Mouse (Mus musculus): ENCODE data around the gene Olfr1049. TPM values are rescaled to one million over a fixed set of nuclear protein-coding genes. Genes with fewer than 3 reads are reported as not detected.
"Not testable (repeated sequence)": the region's sequence is repeated elsewhere in the genome, so short reads cannot be mapped to it uniquely, and the experiment has no call there.

Olfr1049 gene
- not detected in 2 replicates for polyA plus RNA-seq (2015; fragmentation: Nextera tagmentation; extraction: Ambion mirVana)

DNA sequence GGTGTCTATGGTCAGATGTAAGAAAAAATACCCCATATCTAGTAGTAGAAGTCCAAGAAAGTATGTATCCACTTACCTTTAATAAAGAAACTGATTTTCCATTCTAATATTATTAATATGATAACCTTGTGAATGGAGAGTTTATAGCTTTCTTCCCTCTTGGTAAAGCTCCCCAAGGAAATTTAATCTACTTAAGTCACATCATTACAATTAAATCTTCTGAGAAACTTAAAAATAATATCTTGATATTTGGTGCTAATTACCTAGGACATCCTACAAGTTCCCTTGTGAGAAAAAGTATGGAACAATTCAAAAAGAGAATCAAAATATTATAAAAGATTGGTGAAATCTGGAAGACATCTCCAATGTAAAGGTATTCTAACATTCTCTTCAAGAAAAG, at the start of gene Olfr1049:
TSS of gene Olfr1049 (minus strand) at position 101 of the 400 bp plus-strand sequence.
- not testable (repeated sequence) for H3K27me3 ChIP-seq (replicated peaks; ENCODE audit: control insufficient read depth, insufficient read depth, low read length); H3K4me2 ChIP-seq (ENCODE audit: low read length); H3K36me3 ChIP-seq (ENCODE audit: control insufficient read depth, insufficient read depth); H3K9ac ChIP-seq (replicated peaks; ENCODE audit: low read depth, low read length); H3K9me3 ChIP-seq (ENCODE audit: control insufficient read depth, low read length); H3K4me3 ChIP-seq (replicated peaks; ENCODE audit: low read length); H3K4me1 ChIP-seq (replicated peaks; ENCODE audit: control insufficient read depth, insufficient read depth, low read length); ATAC-seq; H3K27ac ChIP-seq (ENCODE audit: low read length)

DNA sequence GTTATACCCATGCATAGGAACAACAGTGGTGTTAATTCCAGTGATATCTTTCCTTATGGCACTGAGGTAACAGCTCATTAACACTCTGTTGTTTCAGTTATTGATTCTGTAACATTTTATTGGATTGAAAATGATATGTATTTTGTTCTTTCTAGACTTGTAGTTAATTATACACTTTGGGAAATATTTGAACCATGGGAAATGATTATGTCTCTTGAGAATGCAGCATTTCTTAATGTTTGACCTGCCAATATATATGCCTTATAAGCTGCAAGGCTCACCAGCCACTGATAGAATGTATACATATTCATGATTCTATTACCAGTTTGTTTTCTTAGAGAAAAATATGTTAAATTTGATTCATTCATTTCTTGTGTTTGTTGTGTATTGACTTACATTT, 34.0 kb upstream of the Olfr1049 start, which contains the start of gene Olfr1052:
TSS of gene Olfr1052 (plus strand) at position 301 of the 400 bp plus-strand sequence.
- no peak within 1 kb of the TSS for H3K27ac ChIP-seq (ENCODE audit: low read length)
- H3K27me3 ChIP-seq (replicated peaks; ENCODE audit: control insufficient read depth, insufficient read depth, low read length): no peaks in the 10 kb centered on the region
- no peak for ATAC-seq
- no peaks in the 10 kb centered on the region for H3K4me1 ChIP-seq (replicated peaks; ENCODE audit: control insufficient read depth, insufficient read depth, low read length)
- no peaks in the 10 kb centered on the region for H3K36me3 ChIP-seq (ENCODE audit: control insufficient read depth, insufficient read depth)
- no peaks in the 10 kb centered on the region for H3K9me3 ChIP-seq (ENCODE audit: control insufficient read depth, low read length)
- no peak within 1 kb of the TSS for H3K9ac ChIP-seq (replicated peaks; ENCODE audit: low read depth, low read length)
- H3K4me3 ChIP-seq (replicated peaks; ENCODE audit: low read length): no peak within 1 kb of the TSS
- no peak within 1 kb of the TSS for H3K4me2 ChIP-seq (ENCODE audit: low read length)

GRCm38 (mm10) chr2:86278988-86279387, 20.9 kb upstream of the Olfr1049 start, which contains the start of gene Olfr1051:
Gene Olfr1051 (minus strand): TSS chr2:86279088.
- ATAC-seq; H3K9me3 ChIP-seq (ENCODE audit: control insufficient read depth, low read length); H3K4me2 ChIP-seq (ENCODE audit: low read length); H3K9ac ChIP-seq (replicated peaks; ENCODE audit: low read depth, low read length); H3K27ac ChIP-seq (ENCODE audit: low read length); H3K27me3 ChIP-seq (replicated peaks; ENCODE audit: control insufficient read depth, insufficient read depth, low read length); H3K4me3 ChIP-seq (replicated peaks; ENCODE audit: low read length); H3K4me1 ChIP-seq (replicated peaks; ENCODE audit: control insufficient read depth, insufficient read depth, low read length); H3K36me3 ChIP-seq (ENCODE audit: control insufficient read depth, insufficient read depth): not testable (repeated sequence)

- no peak for ATAC-seq
- Histone ChIP-seq H3K9me3 (ENCODE audit: control insufficient read depth, low read length) (no peaks in the 10 kb centered on the region), H3K4me1 (replicated peaks; ENCODE audit: control insufficient read depth, insufficient read depth, low read length) (no peaks in the 10 kb centered on the region)
Observed at GRCm38 (mm10) chr2:86240189-86240588, 17.9 kb downstream of the Olfr1049 start, which contains the start of gene Olfr1048. Gene Olfr1048 (minus strand): TSS chr2:86240289.

GRCm38 (mm10) chr2:86231301-86231700, 26.8 kb downstream of the Olfr1049 start, which contains the start of gene Olfr1047:
Gene Olfr1047 (minus strand): TSS chr2:86231401.
- no peaks in the 10 kb centered on the region for H3K9me3 ChIP-seq (ENCODE audit: control insufficient read depth, low read length)
- H3K4me1 ChIP-seq (replicated peaks; ENCODE audit: control insufficient read depth, insufficient read depth, low read length): no peaks in the 10 kb centered on the region
- no peak within 1 kb of the TSS for H3K4me2 ChIP-seq (ENCODE audit: low read length)
- H3K36me3 ChIP-seq (ENCODE audit: control insufficient read depth, insufficient read depth): no peaks in the 10 kb centered on the region
- no peak within 1 kb of the TSS for H3K9ac ChIP-seq (replicated peaks; ENCODE audit: low read depth, low read length)
- no peak for ATAC-seq
- H3K27me3 ChIP-seq (replicated peaks; ENCODE audit: control insufficient read depth, insufficient read depth, low read length): no peaks in the 10 kb centered on the region
- H3K4me3 ChIP-seq (replicated peaks; ENCODE audit: low read length): no peak within 1 kb of the TSS
- no peak within 1 kb of the TSS for H3K27ac ChIP-seq (ENCODE audit: low read length)
- 92% methylated on average over 1 of the region's 1 CpGs for WGBS

More at GRCm38 (mm10) chr2:86240189-86240588, 17.9 kb downstream of the Olfr1049 start, which contains the start of gene Olfr1048:
- H3K4me2 ChIP-seq (ENCODE audit: low read length): no peak within 1 kb of the TSS
- no peak within 1 kb of the TSS for H3K9ac ChIP-seq (replicated peaks; ENCODE audit: low read depth, low read length)
- no peak within 1 kb of the TSS for H3K4me3 ChIP-seq (replicated peaks; ENCODE audit: low read length)
- H3K36me3 ChIP-seq (ENCODE audit: control insufficient read depth, insufficient read depth): no peaks in the 10 kb centered on the region
- H3K27ac ChIP-seq (ENCODE audit: low read length): no peak within 1 kb of the TSS
- H3K27me3 ChIP-seq (replicated peaks; ENCODE audit: control insufficient read depth, insufficient read depth, low read length): no peaks in the 10 kb centered on the region

DNA sequence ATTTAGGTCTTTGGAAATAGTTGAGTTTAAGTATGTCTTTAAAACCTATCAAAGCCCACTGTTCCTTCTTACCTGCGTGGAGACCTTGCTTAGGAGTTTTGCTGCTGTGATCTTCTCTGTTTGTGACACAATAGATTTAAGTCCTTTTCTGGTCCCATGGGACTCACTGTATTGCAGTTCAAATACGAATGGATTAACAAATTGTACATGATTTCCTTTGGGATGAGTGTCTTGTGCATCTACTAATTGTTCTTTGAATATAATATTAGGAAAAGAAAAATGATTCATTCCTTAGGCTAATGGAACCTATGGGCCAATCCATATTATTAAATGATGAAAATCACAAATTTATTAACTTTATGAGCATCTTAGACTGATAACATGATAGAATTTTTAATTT, 38.9 kb downstream of the Olfr1049 start, which contains the start of gene Olfr1046:
TSS of gene Olfr1046 (minus strand) at position 101 of the 400 bp plus-strand sequence.
- WGBS: 71% methylated on average over 2 of the region's 2 CpGs
- no peaks in the 10 kb centered on the region for H3K36me3 ChIP-seq (ENCODE audit: control insufficient read depth, insufficient read depth)
- H3K9me3 ChIP-seq (ENCODE audit: control insufficient read depth, low read length): no peaks in the 10 kb centered on the region
- ATAC-seq: no peak
- H3K4me2 ChIP-seq (ENCODE audit: low read length): no peak within 1 kb of the TSS
- no peaks in the 10 kb centered on the region for H3K4me1 ChIP-seq (replicated peaks; ENCODE audit: control insufficient read depth, insufficient read depth, low read length)
- H3K4me3 ChIP-seq (replicated peaks; ENCODE audit: low read length): no peak within 1 kb of the TSS
- no peak within 1 kb of the TSS for H3K9ac ChIP-seq (replicated peaks; ENCODE audit: low read depth, low read length)
- H3K27ac ChIP-seq (ENCODE audit: low read length): no peak within 1 kb of the TSS
- no peaks in the 10 kb centered on the region for H3K27me3 ChIP-seq (replicated peaks; ENCODE audit: control insufficient read depth, insufficient read depth, low read length)

Other genes starting within 250 kb of the Olfr1049 start
- not detected in 2 replicates for gene Olfr1033, start 237.7 kb downstream of the Olfr1049 start, polyA plus RNA-seq (2015; fragmentation: Nextera tagmentation; extraction: Ambion mirVana)
- not detected in 2 replicates for gene Olfr1034, start 212.5 kb downstream of the Olfr1049 start, polyA plus RNA-seq (2015; fragmentation: Nextera tagmentation; extraction: Ambion mirVana)
- gene Olfr1036, start 184.3 kb downstream of the Olfr1049 start, polyA plus RNA-seq (2015; fragmentation: Nextera tagmentation; extraction: Ambion mirVana): not detected in 2 replicates
- gene Olfr1037, start 170.9 kb downstream of the Olfr1049 start, polyA plus RNA-seq (2015; fragmentation: Nextera tagmentation; extraction: Ambion mirVana): not detected in 2 replicates
- gene Olfr1039, start 122.4 kb downstream of the Olfr1049 start, polyA plus RNA-seq (2015; fragmentation: Nextera tagmentation; extraction: Ambion mirVana): not detected in 2 replicates
- gene Olfr1040, start 111.6 kb downstream of the Olfr1049 start, polyA plus RNA-seq (2015; fragmentation: Nextera tagmentation; extraction: Ambion mirVana): not detected in 2 replicates
- gene Olfr1042, start 96.5 kb downstream of the Olfr1049 start, polyA plus RNA-seq (2015; fragmentation: Nextera tagmentation; extraction: Ambion mirVana): not detected in 2 replicates
- not detected in 2 replicates for gene Olfr1043, start 90.8 kb downstream of the Olfr1049 start, polyA plus RNA-seq (2015; fragmentation: Nextera tagmentation; extraction: Ambion mirVana)
- gene Olfr1044, start 80.5 kb downstream of the Olfr1049 start, polyA plus RNA-seq (2015; fragmentation: Nextera tagmentation; extraction: Ambion mirVana): not detected in 2 replicates
- gene Olfr52, start 72.6 kb downstream of the Olfr1049 start, polyA plus RNA-seq (2015; fragmentation: Nextera tagmentation; extraction: Ambion mirVana): not detected in 2 replicates
- gene Olfr1045, start 55.3 kb downstream of the Olfr1049 start, polyA plus RNA-seq (2015; fragmentation: Nextera tagmentation; extraction: Ambion mirVana): not detected in 2 replicates
- gene Olfr1046, start 39.0 kb downstream of the Olfr1049 start, polyA plus RNA-seq (2015; fragmentation: Nextera tagmentation; extraction: Ambion mirVana): not detected in 2 replicates
- not detected in 2 replicates for gene Olfr1047, start 26.9 kb downstream of the Olfr1049 start, polyA plus RNA-seq (2015; fragmentation: Nextera tagmentation; extraction: Ambion mirVana)
- gene Olfr1048, start 18.0 kb downstream of the Olfr1049 start, polyA plus RNA-seq (2015; fragmentation: Nextera tagmentation; extraction: Ambion mirVana): not detected in 2 replicates
- not detected in 2 replicates for gene Olfr1051, start 20.8 kb upstream of the Olfr1049 start, polyA plus RNA-seq (2015; fragmentation: Nextera tagmentation; extraction: Ambion mirVana)
- gene Olfr1052, start 34.1 kb upstream of the Olfr1049 start, polyA plus RNA-seq (2015; fragmentation: Nextera tagmentation; extraction: Ambion mirVana): not detected in 2 replicates
- gene Olfr1053, start 57.0 kb upstream of the Olfr1049 start, polyA plus RNA-seq (2015; fragmentation: Nextera tagmentation; extraction: Ambion mirVana): not detected in 2 replicates
- gene Olfr1054, start 77.1 kb upstream of the Olfr1049 start, polyA plus RNA-seq (2015; fragmentation: Nextera tagmentation; extraction: Ambion mirVana): not detected in 2 replicates
- not detected in 2 replicates for gene Olfr1055, start 92.0 kb upstream of the Olfr1049 start, polyA plus RNA-seq (2015; fragmentation: Nextera tagmentation; extraction: Ambion mirVana)
- gene Olfr1056, start 104.1 kb upstream of the Olfr1049 start, polyA plus RNA-seq (2015; fragmentation: Nextera tagmentation; extraction: Ambion mirVana): not detected in 2 replicates
- gene Olfr1057, start 120.1 kb upstream of the Olfr1049 start, polyA plus RNA-seq (2015; fragmentation: Nextera tagmentation; extraction: Ambion mirVana): not detected in 2 replicates
- gene Olfr1058, start 130.2 kb upstream of the Olfr1049 start, polyA plus RNA-seq (2015; fragmentation: Nextera tagmentation; extraction: Ambion mirVana): not detected in 2 replicates
- not detected in 2 replicates for gene Olfr1061, start 155.7 kb upstream of the Olfr1049 start, polyA plus RNA-seq (2015; fragmentation: Nextera tagmentation; extraction: Ambion mirVana)
- not detected in 2 replicates for gene Olfr1062, start 168.4 kb upstream of the Olfr1049 start, polyA plus RNA-seq (2015; fragmentation: Nextera tagmentation; extraction: Ambion mirVana)
- gene Olfr1065, start 192.3 kb upstream of the Olfr1049 start, polyA plus RNA-seq (2015; fragmentation: Nextera tagmentation; extraction: Ambion mirVana): not detected in 2 replicates
- not detected in 2 replicates for gene Olfr1066, start 197.9 kb upstream of the Olfr1049 start, polyA plus RNA-seq (2015; fragmentation: Nextera tagmentation; extraction: Ambion mirVana)
- not detected in 2 replicates for gene Olfr228, start 229.1 kb upstream of the Olfr1049 start, polyA plus RNA-seq (2015; fragmentation: Nextera tagmentation; extraction: Ambion mirVana)

Data from forebrain, embryonic 16.5 days (tissue).